Mouse (Mus musculus) left cerebral cortex, postnatal 36 days (tissue): ENCODE measurements around the gene Adk. TPM values are rescaled to one million over a fixed set of nuclear protein-coding genes. Genes with fewer than 3 reads are reported as not detected.

Source experiments
- DNase-seq, 2 experiments: peaks; one replicate each; pipeline ENCODE4 v3.0.0; 2021 to 2022; ENCODE audit warnings: low spot score in 2 of 2, mixed read lengths in 1 of 2
- intact Hi-C: fragments of 180-260 bp; cut with DNase I; formaldehyde crosslinking; loops from one replicate; pipeline ENCODE4 v1.15.1; 2025
- total RNA-seq, 2 experiments: library from RNA; stranded (reverse); gene quantifications; 2 replicates each; pipeline ENCODE4 v1.2.3; 2021

Adk gene
- total RNA-seq, 2 experiments from 2014 or later = 63.6 to 66.2 TPM

DNA sequence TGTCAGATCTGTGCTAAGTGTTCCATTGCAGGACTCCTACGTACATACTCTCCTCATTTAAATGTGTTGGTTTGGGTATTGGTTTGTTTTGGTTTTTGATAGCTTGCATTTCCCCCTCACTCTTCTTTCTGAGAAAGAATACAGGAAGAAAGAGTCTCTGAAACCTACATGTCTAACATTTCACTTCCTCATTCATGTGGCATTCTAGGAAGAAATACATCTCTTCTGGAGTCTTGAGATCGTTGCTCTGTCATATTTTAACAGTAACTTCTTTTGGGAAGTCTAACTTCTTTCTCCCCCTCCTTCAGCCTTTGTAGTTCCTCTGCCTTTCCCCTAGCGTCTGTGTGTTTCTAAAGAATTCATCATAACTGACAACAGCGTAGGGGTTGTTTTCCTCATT lies 247.4 kb downstream of the Adk start:
- intact Hi-C loops = no loop called here
- DNase-seq = no peak

DNA sequence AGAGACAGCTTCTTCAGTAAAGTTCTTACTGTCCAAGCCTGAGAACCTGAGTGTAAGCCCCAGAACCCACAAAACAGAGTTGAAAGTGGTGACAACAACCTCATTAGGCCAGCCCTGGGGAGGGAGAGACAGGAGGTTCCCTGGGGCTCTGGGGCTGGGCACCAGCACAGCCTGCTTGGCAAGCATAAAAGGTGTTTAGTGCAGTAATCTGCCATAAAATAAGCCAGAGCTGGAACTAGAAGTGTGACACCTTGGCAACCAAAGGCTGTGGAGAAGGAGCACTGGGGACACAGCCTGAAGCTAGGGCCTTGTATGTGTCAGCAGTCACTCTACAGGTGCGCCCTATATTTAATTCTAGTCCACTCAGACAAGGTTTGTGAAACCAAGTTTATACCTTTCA lies 252.4 kb downstream of the Adk start:
- DNase-seq = no peak
- intact Hi-C loops = no loop called here

DNA sequence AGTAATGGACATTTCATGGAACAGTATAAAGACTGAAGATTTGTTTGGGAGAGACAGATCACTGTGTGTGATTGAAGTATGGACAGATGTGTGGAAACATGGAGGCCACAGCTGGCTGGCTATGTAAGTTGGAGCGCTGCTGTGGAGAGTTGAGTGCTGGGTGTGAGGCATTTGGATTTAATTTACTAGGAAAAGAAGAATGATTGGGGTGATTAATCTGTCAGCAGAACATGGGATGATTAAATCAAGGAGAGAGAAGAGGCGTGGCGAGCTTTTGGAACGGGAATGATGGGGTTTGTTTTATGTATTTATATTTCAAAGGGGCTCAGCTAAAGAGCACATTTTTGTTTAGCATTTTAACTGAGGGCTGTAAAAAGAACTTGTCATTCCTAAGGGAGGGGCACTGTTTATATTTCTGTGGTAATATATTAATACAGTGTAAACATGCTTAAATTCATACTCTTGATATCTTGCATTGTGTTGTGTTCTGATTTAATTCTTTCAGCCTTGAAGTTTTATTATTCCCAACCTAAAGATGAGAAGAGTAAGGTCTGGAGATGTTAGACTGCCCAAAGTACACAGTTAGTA lies 256.1 kb downstream of the Adk start:
- no peak for DNase-seq
- intact Hi-C loops = no loop called here

- DNase-seq = peak; percentile 39 to 43
Observed at GRCm38 (mm10) chr14:21310530-21310929, 258.2 kb downstream of the Adk start.

DNA sequence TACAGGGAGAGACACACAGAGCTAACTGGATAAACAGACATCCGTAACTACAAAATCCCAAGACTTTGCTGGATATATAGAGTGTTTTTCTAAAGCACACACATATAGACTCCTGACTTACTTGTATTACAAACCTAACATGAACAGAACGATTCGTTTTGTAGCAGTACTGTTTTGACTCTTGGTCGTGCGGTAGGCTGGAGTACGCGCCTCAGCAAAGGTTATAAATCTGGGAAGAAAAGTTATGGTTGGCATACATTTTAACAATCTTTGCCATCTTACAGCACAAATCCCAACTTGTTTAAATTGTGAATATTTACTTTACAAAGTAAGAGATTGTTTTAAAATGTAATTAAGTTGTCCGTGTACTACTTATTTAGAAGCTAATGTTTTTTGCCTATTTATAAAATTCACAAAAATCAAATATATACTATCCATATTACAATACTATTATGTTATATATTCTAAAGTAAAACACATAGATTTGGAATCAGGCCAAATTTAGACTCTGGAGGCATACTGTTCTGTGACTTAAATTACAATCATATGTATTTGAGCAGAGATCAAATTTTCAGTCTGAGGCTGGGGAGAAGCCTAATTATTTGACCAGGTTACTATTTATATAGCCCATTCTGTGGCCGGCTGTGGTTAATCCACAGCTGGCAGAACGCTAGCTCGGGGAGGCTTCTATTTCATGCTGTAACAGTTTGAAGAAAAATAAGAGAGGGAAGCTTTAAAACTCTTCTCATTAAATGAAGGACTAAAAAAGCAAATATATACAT lies 261.4 kb downstream of the Adk start:
- intact Hi-C loops = loop anchor here (5.0 kb wide), 2 partner anchors 61 to 161 kb away; no protein-coding TSS in a partner anchor
- no peak for DNase-seq

More at GRCm38 (mm10) chr14:21310530-21310929, 258.2 kb downstream of the Adk start:
- intact Hi-C loops = loop anchor here (5.0 kb wide), 2 partner anchors 58 to 158 kb away; no protein-coding TSS in a partner anchor

DNA sequence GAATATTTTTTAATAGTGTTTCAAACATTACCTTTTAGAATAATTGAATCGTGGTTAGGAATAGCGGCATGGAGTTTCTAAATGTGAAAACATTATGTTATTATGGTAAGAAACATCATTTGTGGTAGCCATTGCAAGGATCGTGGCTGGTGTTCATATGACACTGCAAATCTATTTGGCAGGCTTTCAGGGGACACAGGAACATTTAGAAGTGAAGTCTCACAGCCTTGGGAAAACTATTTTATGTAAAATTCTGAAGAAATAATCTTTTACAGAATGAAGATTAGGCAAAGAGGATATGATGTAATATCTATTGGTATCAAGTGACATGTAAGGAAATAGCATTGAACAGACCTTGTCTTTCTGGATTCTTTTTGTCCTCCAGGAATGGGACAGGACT lies 262.1 kb downstream of the Adk start:
- DNase-seq = no peak
- intact Hi-C loops = loop anchor here (5.0 kb wide), 2 partner anchors 62 to 162 kb away; no protein-coding TSS in a partner anchor

DNA sequence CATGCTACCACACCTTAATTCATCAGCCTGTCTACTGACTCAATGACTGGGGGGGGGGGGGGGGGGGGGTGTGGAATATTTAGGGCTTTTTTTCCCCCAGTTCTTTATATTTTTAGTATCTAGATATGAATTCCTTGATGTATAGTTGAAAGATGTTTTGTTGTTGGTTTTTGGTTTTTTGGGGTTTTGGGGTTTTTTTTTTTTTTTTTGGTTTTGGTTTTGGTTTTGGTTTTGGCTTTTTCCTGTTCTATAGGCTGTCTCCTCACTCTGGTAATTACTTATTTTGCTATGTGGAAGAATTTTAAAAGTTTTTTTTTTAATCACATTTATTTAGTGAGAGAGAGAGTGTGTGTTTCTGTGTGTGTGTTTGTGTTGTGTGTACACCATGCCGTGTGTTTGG lies 282.5 kb downstream of the Adk start:
- intact Hi-C loops = no loop called here
- DNase-seq = no peak

- DNase-seq = no peak
- intact Hi-C loops = no loop called here
Observed at GRCm38 (mm10) chr14:21335691-21336314, 283.4 kb downstream of the Adk start.

GRCm38 (mm10) chr14:21337948-21338347 lies 285.6 kb downstream of the Adk start:
- no peak for DNase-seq
- intact Hi-C loops = no loop called here

DNA sequence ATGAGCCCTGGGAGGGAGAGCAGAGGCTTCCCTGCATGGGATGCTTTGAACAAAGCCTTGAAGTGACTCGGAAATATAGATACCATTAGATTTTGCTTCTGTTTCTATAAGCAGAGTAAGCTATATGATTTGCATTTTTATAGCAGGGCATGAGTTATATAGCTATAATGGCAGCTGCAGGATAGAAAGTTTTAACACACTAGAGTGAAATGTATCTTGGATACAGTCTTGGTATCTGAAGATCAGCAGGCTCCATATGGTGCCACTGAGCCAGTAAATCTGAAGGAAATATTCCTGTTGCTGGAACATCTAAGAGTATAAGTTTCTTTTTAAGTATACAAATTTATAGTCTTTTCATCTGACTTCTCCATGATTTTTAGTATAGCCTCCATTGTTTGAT lies 288.8 kb downstream of the Adk start:
- intact Hi-C loops = no loop called here
- DNase-seq = no peak

DNA sequence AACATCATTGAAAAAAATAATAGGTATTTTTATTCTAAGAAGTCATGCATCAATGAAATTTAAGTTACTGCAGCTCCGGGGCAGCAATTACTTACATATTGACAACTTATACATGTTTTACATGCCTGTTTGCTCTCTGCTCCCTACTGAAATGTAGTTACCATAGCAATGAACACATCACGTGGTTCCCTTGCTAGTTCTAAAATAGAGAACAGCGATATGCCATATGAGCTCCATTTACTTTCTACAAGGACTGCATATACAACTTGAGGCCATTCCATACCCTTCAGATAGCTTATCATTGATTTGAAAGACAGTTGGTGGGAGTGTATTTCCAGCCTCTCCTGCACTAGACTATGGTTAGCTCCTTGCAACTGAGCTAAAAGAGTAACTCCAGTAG lies 290.6 kb downstream of the Adk start:
- DNase-seq = no peak
- intact Hi-C loops = loop anchor here (2.0 kb wide), 1 partner anchor 26 kb away; no protein-coding TSS in a partner anchor

GRCm38 (mm10) chr14:21344896-21345295 lies 292.5 kb downstream of the Adk start:
- intact Hi-C loops = no loop called here
- DNase-seq = peak in 1 of 2 experiments; percentile 34

DNA sequence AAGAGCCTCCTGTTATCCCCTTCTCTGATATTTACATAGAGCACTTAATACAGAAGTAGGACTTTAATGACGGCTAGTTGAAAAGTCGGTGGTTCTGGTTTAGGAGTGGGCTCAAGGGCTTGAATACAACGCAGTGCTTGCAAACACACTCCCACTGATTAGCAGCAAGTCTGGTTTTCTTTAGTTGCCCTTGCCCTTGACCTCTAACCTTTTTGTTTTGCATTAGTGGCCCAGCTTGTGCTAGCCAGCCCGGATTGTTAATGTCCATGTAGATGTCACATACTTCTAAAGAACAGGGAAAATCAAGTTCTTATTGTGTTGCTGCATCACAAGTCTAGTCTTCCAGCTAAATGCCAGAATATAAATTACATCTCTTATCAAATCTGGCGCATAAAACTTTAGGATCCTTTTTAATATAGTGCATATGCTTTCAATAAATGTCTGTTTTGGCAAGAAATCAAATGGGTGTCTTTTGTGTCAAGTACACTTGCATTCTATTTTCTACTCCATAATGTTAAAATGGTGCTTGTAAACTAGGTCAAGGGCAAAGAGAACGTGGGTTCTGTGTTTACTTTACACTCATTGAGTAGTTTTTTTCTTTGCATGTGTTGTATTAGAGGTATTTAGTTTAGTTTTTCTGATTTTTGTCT lies 296.4 kb downstream of the Adk start:
- intact Hi-C loops = no loop called here
- no peak for DNase-seq

DNA sequence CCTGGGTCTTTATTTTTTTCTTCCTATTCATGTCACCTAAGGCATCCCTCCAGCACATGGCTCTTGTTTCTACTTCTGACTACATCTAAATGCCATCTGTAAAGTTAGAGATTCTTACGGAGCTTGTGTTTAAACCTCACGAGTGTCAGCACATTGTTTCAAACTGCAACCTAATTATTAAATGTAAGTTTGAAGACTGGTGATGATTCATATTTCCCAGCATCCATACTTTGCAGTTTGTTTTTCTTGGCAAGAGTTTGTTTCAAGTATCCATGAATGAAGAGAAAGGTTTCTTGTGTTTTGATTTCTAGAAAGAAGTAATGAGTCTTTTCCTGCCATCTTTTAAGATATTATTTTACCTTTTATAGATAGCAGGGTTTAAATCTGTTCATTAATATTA lies 299.3 kb downstream of the Adk start:
- no peak for DNase-seq
- intact Hi-C loops = loop anchor here (10.0 kb wide), 1 partner anchor 97 kb away; no protein-coding TSS in a partner anchor

GRCm38 (mm10) chr14:21356286-21356685 lies 303.9 kb downstream of the Adk start:
- no peak for DNase-seq
- intact Hi-C loops = loop anchor here (10.0 kb wide), 1 partner anchor 101 kb away; no protein-coding TSS in a partner anchor

- intact Hi-C loops = loop anchor here (10.0 kb wide), 1 partner anchor 105 kb away; no protein-coding TSS in a partner anchor
- no peak for DNase-seq
Observed at GRCm38 (mm10) chr14:21359207-21359895, 307.0 kb downstream of the Adk start.

GRCm38 (mm10) chr14:21359896-21360525 lies 307.6 kb downstream of the Adk start:
- no peak for DNase-seq
- intact Hi-C loops = loop anchor here (10.0 kb wide), 1 partner anchor 105 kb away; no protein-coding TSS in a partner anchor

- no peak for DNase-seq
- intact Hi-C loops = no loop called here
Observed at GRCm38 (mm10) chr14:21367095-21367494, 314.7 kb downstream of the Adk start.

DNA sequence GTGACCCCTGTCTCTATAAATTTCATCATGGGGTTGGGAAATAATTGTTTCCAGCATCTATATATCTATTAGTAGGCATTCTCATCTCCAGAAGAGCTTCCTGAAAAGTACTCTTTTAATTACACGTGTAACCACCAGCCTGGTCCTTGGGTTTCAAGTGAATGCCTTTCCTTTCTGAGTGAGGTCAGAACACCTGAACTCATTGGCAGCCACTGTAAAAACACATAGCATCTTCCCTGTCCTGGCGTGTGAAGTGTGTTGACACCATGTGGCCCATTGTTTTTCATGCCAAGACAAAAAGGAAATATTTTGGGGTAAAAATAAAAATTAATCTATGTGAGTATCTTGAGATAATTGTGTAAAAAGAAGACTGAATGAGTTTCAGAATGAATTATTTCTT lies 316.2 kb downstream of the Adk start:
- DNase-seq = no peak
- intact Hi-C loops = loop anchor here (2.0 kb wide), 1 partner anchor 26 kb away; no protein-coding TSS in a partner anchor
